In genomic region chr11:106648347-106648746, GRCm38 (mm10) we compare ENCODE assay signal across 9 mouse cellular contexts. TPM values are rescaled to one million over a fixed set of nuclear protein-coding genes. Genes with fewer than 3 reads are reported as not detected.
DNase-seq lines count a peak whose midpoint lies in the region; ATAC-seq and TF ChIP-seq lines count a peak whose summit lies in the region.
"Had no signal": no experiment of that assay in that cellular context is flagged by ENCODE, and none has a peak within 500 bp of the region (broad histone marks: within the 10 kb centered on the region; RNA-seq: fewer than 3 reads in every experiment).

No protein-coding gene starts in this region.

- 22% methylated on average over 13 of the region's 13 CpGs for WGBS in lung, embryonic 14.5 days

- peak; percentile 88 for TF ChIP-seq CTCF in lung, embryonic 14.5 days (IDR thresholded peaks at IDR 0.05; ENCODE audit: low read depth)

- H3K4me2 ChIP-seq in lung, embryonic 14.5 days: no peak overlapping the region
- H3K4me2 ChIP-seq: liver, embryonic 15.5 days had no signal

- no peak overlapping the region for H3K4me3 ChIP-seq in lung, embryonic 14.5 days (ENCODE audit: low read depth, low read length)
- H3K4me3 ChIP-seq: liver, embryonic 15.5 days had no signal

- H3K27me3 ChIP-seq in lung, embryonic 14.5 days (ENCODE audit: insufficient read depth, low read length): no peaks in the 10 kb centered on the region
- H3K27me3 ChIP-seq: liver, embryonic 15.5 days had no signal

- no peaks in the 10 kb centered on the region for H3K4me1 ChIP-seq in lung, embryonic 14.5 days (ENCODE audit: insufficient read depth)
- H3K4me1 ChIP-seq: liver, embryonic 15.5 days had no signal

- no peak overlapping the region for H3K27ac ChIP-seq in lung, embryonic 14.5 days (ENCODE audit: low read depth)
- H3K27ac ChIP-seq: liver, embryonic 15.5 days had no signal

- DNase-seq in CD4-positive helper T cell, adult 2 months (ENCODE audit: low read depth, low spot score): peak; percentile 85
- peak; percentile 61 for DNase-seq in MEL-GATA-1-ER (ENCODE audit: extremely low read depth, low read depth)
- DNase-seq in cerebellum, adult 18-20 months: peak; percentile 75 to 86
- peak; percentile 47 to 55 for DNase-seq in gastrocnemius, adult 8-10 months (ENCODE audit: low spot score in 2 of 2)
- DNase-seq in kidney, postnatal 4 days: peak; percentile 81 to 84
- DNase-seq in lung, embryonic 14.5 days: peak; percentile 92
- DNase-seq in right cerebral cortex, postnatal 10 days (ENCODE audit: low spot score in 2 of 2): peak; percentile 54 to 76
- DNase-seq in urinary bladder, postnatal 4 days (ENCODE audit: low spot score in 2 of 2): peak; percentile 52 to 72

- H3K9ac ChIP-seq in lung, embryonic 14.5 days: no peak overlapping the region
- H3K9ac ChIP-seq: liver, embryonic 15.5 days had no signal

- no peaks in the 10 kb centered on the region for H3K36me3 ChIP-seq in lung, embryonic 14.5 days (ENCODE audit: insufficient read depth)
- H3K36me3 ChIP-seq: liver, embryonic 15.5 days had no signal

- no peaks in the 10 kb centered on the region for H3K9me3 ChIP-seq in lung, embryonic 14.5 days (ENCODE audit: low read depth, low read length)
- H3K9me3 ChIP-seq: liver, embryonic 15.5 days had no signal

- peak; percentile 41; the same call in 1 of the 2 replicates for ATAC-seq in lung, embryonic 14.5 days (ENCODE audit: insufficient read depth)

RNA-seq across cellular contexts. Expression of gene Tex2, which starts 35.1 kb away (rescaled TPM):
- 10 to 100 TPM; 62.9 to 78.3 (median 68.0) TPM for total RNA-seq in gastrocnemius, adult 8-10 months (2022)
- polyA plus RNA-seq in lung, embryonic 14.5 days (2014; fragmentation: Nextera tagmentation; extraction: Ambion mirVana): 10.9 and 11.3 TPM in 2 replicates
